7 mouse cellular contexts compared by ENCODE assay signal in genomic region chr11:120343519-120344309, GRCm38 (mm10). TPM values are rescaled to one million over a fixed set of nuclear protein-coding genes. Genes with fewer than 3 reads are reported as not detected.
DNase-seq lines count a peak whose midpoint lies in the region; ATAC-seq and TF ChIP-seq lines count a peak whose summit lies in the region.

No protein-coding gene starts in this region.

- no peak overlapping the region for H3K4me2 ChIP-seq in lung, postnatal 0 days (replicated peaks; ENCODE audit: low read depth, low read length)
- no peak overlapping the region for H3K4me2 ChIP-seq in embryonic facial prominence, embryonic 11.5 days (ENCODE audit: low read depth, low read length)
- H3K4me2 ChIP-seq in hindbrain, embryonic 15.5 days: peak overlapping the region; percentile 94

- H3K27me3 ChIP-seq in lung, postnatal 0 days (replicated peaks; ENCODE audit: insufficient read depth, low read length): no peaks in the 10 kb centered on the region
- H3K27me3 ChIP-seq in embryonic facial prominence, embryonic 11.5 days (ENCODE audit: control insufficient read depth, insufficient read depth, low read length): no peaks in the 10 kb centered on the region
- no peaks in the 10 kb centered on the region for H3K27me3 ChIP-seq in hindbrain, embryonic 15.5 days

- peaks cover 9% of the 10 kb centered on the region; the same call in 1 of the 2 replicates for H3K36me3 ChIP-seq in lung, postnatal 0 days (ENCODE audit: insufficient read depth, low read length)
- peaks cover 2% of the 10 kb centered on the region; the same call in 1 of the 2 replicates for H3K36me3 ChIP-seq in embryonic facial prominence, embryonic 11.5 days (replicated peaks; ENCODE audit: control insufficient read depth, insufficient read depth, low read depth, low read length)
- peaks cover 10% of the 10 kb centered on the region for H3K36me3 ChIP-seq in hindbrain, embryonic 15.5 days

- H3K27ac ChIP-seq in lung, postnatal 0 days (ENCODE audit: low read length): no peak overlapping the region
- H3K27ac ChIP-seq in embryonic facial prominence, embryonic 11.5 days (replicated peaks; ENCODE audit: low read depth, low read length): no peak overlapping the region
- H3K27ac ChIP-seq in hindbrain, embryonic 15.5 days (replicated peaks): 0 out of 2 replicates have a peak overlapping the region, but pooled peaks have one; percentile 43

- H3K4me3 ChIP-seq in lung, postnatal 0 days (ENCODE audit: low read depth, low read length): no peak overlapping the region
- H3K4me3 ChIP-seq in embryonic facial prominence, embryonic 11.5 days (ENCODE audit: low read depth, low read length): no peak overlapping the region
- no peak overlapping the region for H3K4me3 ChIP-seq in hindbrain, embryonic 15.5 days

- DNase-seq in lung, postnatal 0 days (ENCODE audit: low spot score): peak; percentile 19
- DNase-seq in lung, postnatal 10 days: no peak
- DNase-seq in embryonic facial prominence, embryonic 11.5 days (ENCODE audit: low spot score): peak; percentile 37
- DNase-seq in urinary bladder, adult 18-20 months (ENCODE audit: low spot score in 2 of 2): no peak
- no peak for DNase-seq in urinary bladder, postnatal 25 days (ENCODE audit: low spot score)

- H3K9me3 ChIP-seq in lung, postnatal 0 days (ENCODE audit: low read length): no peaks in the 10 kb centered on the region
- no peaks in the 10 kb centered on the region for H3K9me3 ChIP-seq in embryonic facial prominence, embryonic 11.5 days (replicated peaks; ENCODE audit: control insufficient read depth, low read length)
- no peaks in the 10 kb centered on the region for H3K9me3 ChIP-seq in hindbrain, embryonic 15.5 days

- 34% methylated on average over 5 of the region's 5 CpGs for WGBS in lung, postnatal 0 days
- WGBS in embryonic facial prominence, embryonic 11.5 days: 79% methylated on average over 5 of the region's 5 CpGs
- 76% methylated on average over 5 of the region's 5 CpGs for WGBS in hindbrain, embryonic 15.5 days

- no peak overlapping the region for H3K9ac ChIP-seq in lung, postnatal 0 days (replicated peaks; ENCODE audit: low read depth)
- H3K9ac ChIP-seq in embryonic facial prominence, embryonic 11.5 days (replicated peaks; ENCODE audit: low read length): no peak overlapping the region
- 0 out of 2 replicates have a peak overlapping the region, but pooled peaks have one; percentile 5 for H3K9ac ChIP-seq in hindbrain, embryonic 15.5 days

- no peak for TF ChIP-seq CTCF in lung, postnatal 0 days (IDR thresholded peaks at IDR 0.05)

- ATAC-seq in lung, postnatal 0 days: no peak
- no peak for ATAC-seq in embryonic facial prominence, embryonic 11.5 days (replicated peaks; ENCODE audit: insufficient number of reproducible peaks, low FRiP score, low TSS enrichment, low read depth)
- ATAC-seq in hindbrain, embryonic 15.5 days (ENCODE audit: low FRiP score, low read depth): no peak
- 0 out of 2 replicates have a peak, but pooled peaks have one; percentile 4 for ATAC-seq in monocyte, adult 5-6 weeks (replicated peaks; ENCODE audit: insufficient number of reproducible peaks, low FRiP score, low TSS enrichment, poor library complexity, severe bottlenecking)

- H3K4me1 ChIP-seq in lung, postnatal 0 days (ENCODE audit: insufficient read depth, low read depth, low read length): no peaks in the 10 kb centered on the region
- no peaks in the 10 kb centered on the region for H3K4me1 ChIP-seq in embryonic facial prominence, embryonic 11.5 days (ENCODE audit: control insufficient read depth, insufficient read depth, low read length)
- peaks cover 20% of the 10 kb centered on the region for H3K4me1 ChIP-seq in hindbrain, embryonic 15.5 days (replicated peaks)

- TF ChIP-seq EP300 in lung, postnatal 0 days (IDR thresholded peaks at IDR 0.05): no peak

RNA-seq across cellular contexts. Expression of gene Actg1, which starts 4.6 kb away (rescaled TPM):
- polyA plus RNA-seq in lung, postnatal 0 days (2015; fragmentation: Nextera tagmentation; extraction: Ambion mirVana): 1,989 and 2,317 TPM in 2 replicates
- polyA plus RNA-seq in embryonic facial prominence, embryonic 11.5 days (2014; fragmentation: Nextera tagmentation; extraction: Ambion mirVana): 3,237 and 3,434 TPM in 2 replicates
- 3,943 and 4,131 TPM in 2 replicates for polyA plus RNA-seq in hindbrain, embryonic 15.5 days (2015; fragmentation: Nextera tagmentation; extraction: Ambion mirVana)
- 1,753 to 2,142 TPM (median 1,849 TPM) in 3 replicates for total RNA-seq in monocyte, adult 5-6 weeks (2017)

RNA-seq across cellular contexts. Expression of gene Fscn2, which starts 17.6 kb away (rescaled TPM):
- polyA plus RNA-seq in lung, postnatal 0 days (2015; fragmentation: Nextera tagmentation; extraction: Ambion mirVana): 0.36 and 0.74 TPM in 2 replicates
- polyA plus RNA-seq in embryonic facial prominence, embryonic 11.5 days (2014; fragmentation: Nextera tagmentation; extraction: Ambion mirVana): 0.20 and 0.28 TPM in 2 replicates
- polyA plus RNA-seq in hindbrain, embryonic 15.5 days (2015; fragmentation: Nextera tagmentation; extraction: Ambion mirVana): 0.88 and 1.6 TPM in 2 replicates
- total RNA-seq in monocyte, adult 5-6 weeks (2017): 0.29 to 0.75 TPM in 2 of 3 replicates, not detected in the other

RNA-seq across cellular contexts. Expression of gene Faap100, which starts 34.9 kb away (rescaled TPM):
- 18.1 and 19.6 TPM in 2 replicates for polyA plus RNA-seq in lung, postnatal 0 days (2015; fragmentation: Nextera tagmentation; extraction: Ambion mirVana)
- 20.5 and 24.2 TPM in 2 replicates for polyA plus RNA-seq in embryonic facial prominence, embryonic 11.5 days (2014; fragmentation: Nextera tagmentation; extraction: Ambion mirVana)
- polyA plus RNA-seq in hindbrain, embryonic 15.5 days (2015; fragmentation: Nextera tagmentation; extraction: Ambion mirVana): 95.4 and 110 TPM in 2 replicates
- 5.5 to 16.4 TPM (median 9.4 TPM) in 3 replicates for total RNA-seq in monocyte, adult 5-6 weeks (2017)

Comparison
In these comparisons a context has a peak if more than half of its experiments do, and no peak if none do; other contexts are left out.
1. DNase-seq: peak in lung, postnatal 0 days (single experiment) and embryonic facial prominence, embryonic 11.5 days (single experiment); none in lung, postnatal 10 days (single experiment), urinary bladder, adult 18-20 months (0 of 2) and urinary bladder, postnatal 25 days (single experiment).